Mouse (Mus musculus) inflammation-experienced regulatory T-cells (primary cell): Measurements from ENCODE around the gene Ntm. TPM values are rescaled to one million over a fixed set of nuclear protein-coding genes. Genes with fewer than 3 reads are reported as not detected.

Experiments
- polyA plus RNA-seq, 2 experiments: library from polyadenylated mRNA; unstranded; fragments of 100-300 nt; shearing (Covaris generic); gene quantifications; one replicate each; pipeline ENCODE4 v1.2.1; 2017

The Ntm gene
- under 1 TPM in 1 of 2 experiments, not detected in 1; 0.22 TPM for polyA plus RNA-seq

GRCm38 (mm10) chr9:29962978-29963377, at the start of gene Ntm:
Gene Ntm (minus strand): TSS chr9:29963141.

